Mouse (Mus musculus) liver, adult (tissue): ENCODE results near the gene Arl11.

Experiments used
- GATA4 ChIP-seq: IDR thresholded peaks from 2 replicates; pipeline ENCODE4 v1.6.1; 2014; ENCODE audit warnings: mild to moderate bottlenecking, low read length; ENCODE audit not compliant: insufficient replicate concordance

Gene Arl11

DNA sequence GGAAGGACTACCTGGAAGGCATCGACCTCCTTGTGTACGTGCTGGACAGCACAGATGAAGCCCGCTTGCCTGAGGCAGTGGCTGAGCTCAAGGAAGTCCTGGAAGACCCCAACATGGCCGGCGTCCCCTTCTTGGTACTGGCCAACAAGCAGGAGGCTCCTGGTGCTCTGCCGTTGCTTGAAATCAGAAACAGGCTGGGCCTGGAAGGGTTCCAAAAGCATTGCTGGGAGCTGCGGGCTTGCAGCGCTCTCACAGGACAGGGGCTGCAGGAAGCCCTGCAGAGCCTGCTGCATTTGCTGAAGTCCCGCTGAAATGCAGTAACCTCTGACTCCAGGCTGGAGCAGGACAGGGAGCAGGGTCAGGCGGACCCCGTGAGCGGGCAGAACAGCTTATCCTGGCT lies 1.4 kb downstream of the Arl11 start:
- no peak for TF ChIP-seq GATA4

DNA sequence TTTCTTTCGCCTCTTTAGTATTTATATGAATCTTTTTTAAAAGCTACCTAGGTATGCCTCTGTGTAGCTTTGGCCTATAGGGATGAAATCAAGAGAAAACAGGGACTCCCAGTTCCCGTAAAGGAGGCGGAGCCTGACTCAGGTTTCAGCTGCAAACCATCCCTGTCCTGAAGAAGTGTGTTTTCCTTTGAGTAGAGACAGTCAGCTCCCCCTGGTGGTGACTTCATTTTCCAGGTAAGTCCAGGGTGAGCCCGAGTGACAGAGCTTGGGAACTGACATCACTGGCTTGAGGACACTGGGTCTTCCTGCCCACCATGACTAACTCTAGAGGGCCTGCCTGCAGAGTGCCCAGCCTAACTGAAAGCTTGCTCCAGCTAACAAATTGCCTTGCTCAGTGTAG lies 7.3 kb downstream of the Arl11 start:
- no peak for TF ChIP-seq GATA4

DNA sequence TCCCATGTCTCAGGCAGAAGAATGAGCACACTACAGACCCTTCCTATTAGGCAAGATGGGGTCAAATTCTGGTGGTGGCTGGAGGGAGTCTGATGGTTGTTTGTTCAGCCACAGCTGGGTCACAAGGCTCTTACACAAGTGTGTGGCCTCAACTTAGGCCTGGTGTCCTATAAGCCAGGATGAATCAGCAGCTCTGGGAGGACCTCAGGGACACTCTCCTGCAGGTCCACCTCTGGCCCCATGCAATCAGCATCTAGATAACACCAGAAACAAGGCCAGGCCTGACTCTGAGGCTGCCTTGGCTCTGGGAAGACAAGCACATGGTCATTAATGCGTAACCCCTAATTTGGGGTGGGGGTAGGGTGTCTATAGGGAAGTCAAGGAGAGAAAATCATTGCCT lies 11.2 kb downstream of the Arl11 start:
- TF ChIP-seq GATA4, result no peak

DNA sequence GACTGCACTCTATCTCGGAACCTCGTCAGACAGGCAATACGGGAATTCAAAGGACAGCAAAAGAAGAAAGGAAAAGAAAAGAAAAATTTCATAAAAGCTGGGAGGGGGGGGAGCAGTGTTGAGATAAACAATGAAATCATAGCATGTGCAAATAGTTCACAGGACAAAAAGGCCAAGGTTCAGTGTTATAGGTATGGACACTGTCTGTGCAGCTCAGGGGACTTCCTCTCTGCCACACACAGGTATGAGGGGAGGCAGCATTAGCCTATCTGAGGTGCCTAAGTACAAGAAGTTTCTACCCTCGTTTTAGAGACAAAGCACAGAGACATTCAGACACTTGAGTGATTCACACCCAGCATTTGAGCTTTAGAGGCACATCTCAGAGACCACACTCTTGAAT lies 11.6 kb downstream of the Arl11 start:
- TF ChIP-seq GATA4, result no peak

DNA sequence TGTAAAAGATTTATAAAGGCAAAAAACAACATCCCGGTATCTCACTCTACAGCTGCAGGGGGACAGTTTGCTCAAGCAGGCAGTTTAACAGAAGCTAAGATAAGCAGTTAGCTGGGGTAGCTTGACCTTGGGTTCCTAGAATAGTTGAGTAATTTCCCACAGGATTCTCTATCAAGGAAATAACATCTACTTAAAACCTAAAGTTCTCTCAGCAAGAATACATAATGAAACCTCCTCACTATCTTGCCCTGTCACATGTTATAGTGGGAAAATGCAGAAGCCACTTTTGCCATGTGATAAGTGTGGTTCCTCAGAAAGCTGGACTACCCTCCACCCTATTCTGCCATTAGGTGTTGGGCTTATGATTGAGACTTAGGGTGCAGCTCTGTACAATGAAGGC lies 13.2 kb downstream of the Arl11 start:
- no peak for TF ChIP-seq GATA4

DNA sequence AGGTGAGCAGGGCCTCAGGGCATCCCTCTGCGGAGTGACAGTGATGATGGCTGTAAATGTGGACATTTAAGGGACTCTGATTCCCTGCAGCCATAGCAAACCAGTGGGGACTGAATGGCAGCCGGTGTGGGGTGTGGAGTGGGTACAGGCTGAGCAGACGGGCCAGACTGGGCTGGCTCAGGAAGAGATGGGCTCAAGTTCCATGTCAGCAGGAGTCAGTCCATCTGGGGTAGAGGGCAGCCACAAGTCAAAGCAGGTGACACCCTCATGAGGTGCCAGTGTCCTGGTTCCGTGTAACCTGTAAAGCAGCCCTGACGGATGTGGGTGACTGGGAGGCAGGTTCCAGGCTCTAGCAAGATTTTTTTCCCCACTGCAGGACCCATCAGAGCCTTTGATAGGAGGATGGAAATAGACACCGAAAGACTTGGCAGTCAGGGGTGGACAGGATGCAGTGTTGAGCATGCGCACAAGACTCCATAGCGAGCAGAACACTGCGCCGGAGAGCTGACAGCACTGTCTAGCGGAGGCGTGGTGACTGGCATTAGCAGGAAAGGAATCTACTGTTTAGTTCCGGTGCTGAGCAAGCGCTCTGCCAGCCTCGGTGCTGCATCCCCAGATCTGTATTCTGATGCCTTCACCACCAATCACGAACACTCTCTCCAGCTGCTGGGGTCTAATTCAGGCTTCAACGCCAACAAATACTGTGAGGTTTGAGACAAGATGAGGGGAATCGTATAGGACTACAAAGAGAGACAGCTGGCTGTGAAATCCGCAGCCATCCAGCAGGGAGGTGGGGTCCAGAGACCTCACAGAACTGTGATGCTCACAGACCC lies 18.3 kb downstream of the Arl11 start:
- TF ChIP-seq GATA4, result no peak

DNA sequence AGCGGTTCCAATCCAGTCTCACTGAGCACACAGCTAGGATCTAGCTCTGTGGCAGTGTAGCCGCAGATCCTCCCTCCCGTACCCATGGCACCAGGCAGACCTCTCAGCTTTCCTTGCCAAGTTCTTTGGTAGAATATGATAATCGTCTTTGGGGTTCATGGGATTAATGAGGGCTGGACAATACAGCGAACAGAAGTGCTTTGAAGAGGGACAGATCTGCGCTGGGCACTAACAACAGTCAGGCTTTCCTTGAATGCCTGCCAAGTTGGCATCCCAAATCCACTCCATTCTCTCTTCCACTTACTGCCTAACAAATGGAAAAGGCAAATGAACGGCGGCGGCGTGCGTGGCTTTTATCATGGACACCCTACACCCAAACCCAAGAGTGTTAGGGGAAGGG lies 21.0 kb downstream of the Arl11 start:
- no peak for TF ChIP-seq GATA4

DNA sequence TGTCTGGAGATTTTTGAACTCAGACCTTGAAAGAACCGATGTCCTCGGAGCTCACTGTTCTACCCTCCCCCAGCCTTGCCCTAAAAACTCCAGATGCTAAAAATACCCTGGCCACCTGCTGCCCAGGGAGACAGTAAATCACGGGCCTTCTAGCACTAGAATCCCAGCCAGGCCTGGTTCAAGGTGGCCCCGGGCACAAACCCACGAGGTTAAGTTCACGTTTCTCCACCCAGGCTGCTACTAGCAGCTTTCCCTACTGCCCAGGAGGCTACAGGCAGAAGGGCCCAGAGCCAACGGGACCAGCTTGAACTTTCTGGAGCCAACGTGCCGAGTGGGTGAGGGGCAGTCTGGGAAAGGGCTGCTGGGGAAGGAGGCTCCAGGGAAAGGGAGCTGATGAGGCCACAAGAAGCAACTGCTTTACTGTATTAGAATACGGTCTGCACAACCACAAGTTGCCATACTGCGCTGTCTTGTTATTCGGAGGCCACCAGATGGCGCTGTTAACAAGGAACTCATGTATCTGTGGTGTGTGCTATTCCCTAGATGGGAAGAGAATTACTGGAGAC lies 21.5 kb downstream of the Arl11 start:
- TF ChIP-seq GATA4, result no peak

DNA sequence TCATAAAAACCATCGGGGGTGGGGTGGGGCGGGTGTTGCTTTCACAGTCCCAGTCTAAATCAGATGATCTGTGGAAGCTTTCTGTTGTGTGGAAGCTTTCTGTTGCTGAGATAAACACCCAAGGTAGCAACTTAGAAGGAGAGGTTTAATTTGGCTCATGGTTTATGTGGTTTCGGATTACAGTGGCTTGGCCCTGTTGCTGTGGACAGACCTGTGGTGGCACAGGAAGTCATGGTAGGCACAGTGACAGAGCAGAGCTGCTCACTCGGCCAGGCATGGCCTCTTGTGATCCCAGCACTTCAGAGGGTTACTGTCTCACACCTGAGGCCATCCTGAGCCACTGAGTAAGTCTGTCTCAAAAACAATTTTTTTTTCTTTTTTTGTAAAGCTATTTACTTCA lies 29.8 kb downstream of the Arl11 start:
- no peak for TF ChIP-seq GATA4

DNA sequence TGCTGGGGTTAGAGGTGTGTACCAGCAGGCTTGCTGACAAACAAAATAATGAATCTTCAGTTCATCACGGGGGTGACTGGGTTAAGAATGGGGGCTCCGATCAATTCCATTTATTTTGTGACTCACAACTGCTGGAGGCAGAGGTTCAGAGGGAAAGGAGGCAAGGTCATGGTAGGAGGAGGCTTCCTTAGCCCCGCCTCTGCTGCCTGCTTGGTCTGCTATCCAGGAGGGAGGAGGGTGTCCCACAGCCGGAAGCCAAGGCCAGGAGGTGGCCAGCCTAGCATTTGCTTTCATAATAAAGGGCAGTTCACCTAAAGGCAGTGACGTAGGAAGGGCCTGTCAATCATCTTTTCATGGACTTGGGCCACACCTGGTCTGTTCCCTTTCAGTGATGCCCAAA lies 35.0 kb downstream of the Arl11 start:
- no peak for TF ChIP-seq GATA4

DNA sequence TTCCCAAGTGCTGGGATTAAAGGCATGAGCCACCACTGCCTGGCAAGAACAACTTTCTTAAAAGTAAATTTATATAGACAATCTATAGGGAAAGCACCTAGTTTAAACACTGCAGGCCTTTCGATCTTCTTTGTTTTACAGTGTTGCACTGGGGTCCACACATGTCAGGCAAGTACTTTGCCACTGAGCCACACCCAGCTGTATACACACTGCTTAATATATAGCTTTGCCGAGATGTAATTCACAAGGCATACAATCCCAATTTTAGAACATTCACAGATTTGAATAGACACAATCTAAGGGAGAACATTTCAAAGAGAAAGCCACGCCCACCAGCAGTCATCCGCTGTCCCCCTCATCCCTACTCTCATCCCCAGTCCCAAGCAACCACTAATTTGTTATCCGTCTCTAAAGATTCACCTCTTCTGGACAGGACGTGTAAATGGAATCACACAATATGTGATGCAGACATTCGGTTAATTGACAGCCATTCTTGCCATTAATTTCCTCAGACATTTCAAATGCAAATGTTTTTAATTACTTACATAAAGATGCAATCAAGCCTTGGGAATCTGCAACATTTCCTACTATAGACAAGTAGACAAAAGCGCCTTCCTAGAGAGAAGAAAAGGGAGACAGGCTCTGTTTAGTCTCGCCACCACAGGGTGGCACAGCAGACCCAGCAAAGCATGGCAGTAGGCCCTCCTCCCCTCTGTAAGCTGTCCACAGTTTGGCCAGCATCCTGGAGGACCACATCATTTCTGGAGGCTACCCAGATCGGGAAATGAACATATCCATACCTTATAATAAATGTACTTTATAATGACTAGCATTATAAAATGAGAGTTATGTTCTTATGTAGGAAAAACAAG lies 37.5 kb downstream of the Arl11 start:
- no peak for TF ChIP-seq GATA4

DNA sequence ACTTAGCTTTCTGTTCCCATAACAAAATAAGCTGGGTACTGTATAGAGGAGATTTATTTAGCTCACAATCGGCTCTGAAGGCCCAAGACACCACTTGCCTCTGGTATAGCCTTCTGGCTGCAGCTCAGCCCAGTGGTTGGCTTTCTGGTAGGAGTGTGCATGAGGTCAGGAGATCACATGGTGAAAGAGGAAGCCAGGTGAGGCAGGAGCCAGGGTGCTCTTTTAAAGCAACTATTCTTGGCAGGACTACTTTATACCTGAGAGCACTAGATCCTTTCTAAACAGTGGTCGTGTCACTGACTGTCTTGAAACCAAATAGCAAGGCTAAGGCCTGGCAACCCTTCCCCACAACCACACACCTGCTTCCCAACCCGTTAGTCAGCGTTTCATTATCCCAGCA lies 40.3 kb downstream of the Arl11 start:
- no peak for TF ChIP-seq GATA4

DNA sequence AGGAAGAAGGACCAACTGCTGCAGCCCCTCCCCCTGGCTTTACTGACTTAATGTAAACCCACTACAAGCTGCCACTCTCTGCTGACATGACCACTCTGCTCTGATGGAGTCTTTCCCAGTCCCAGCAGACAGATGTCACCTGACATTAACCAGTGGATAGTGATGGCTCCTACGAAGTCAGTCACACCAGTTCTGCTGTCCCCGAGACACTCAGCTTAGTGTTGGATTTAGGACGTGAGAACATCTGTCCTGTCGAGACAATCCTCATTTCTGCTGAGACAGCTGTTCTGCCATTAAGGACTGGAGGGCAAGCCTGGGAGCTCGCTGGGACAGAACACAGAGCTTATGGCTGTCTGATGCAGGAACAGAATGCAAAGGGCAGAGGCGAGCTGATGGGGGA lies 41.3 kb downstream of the Arl11 start:
- TF ChIP-seq GATA4, result no peak

DNA sequence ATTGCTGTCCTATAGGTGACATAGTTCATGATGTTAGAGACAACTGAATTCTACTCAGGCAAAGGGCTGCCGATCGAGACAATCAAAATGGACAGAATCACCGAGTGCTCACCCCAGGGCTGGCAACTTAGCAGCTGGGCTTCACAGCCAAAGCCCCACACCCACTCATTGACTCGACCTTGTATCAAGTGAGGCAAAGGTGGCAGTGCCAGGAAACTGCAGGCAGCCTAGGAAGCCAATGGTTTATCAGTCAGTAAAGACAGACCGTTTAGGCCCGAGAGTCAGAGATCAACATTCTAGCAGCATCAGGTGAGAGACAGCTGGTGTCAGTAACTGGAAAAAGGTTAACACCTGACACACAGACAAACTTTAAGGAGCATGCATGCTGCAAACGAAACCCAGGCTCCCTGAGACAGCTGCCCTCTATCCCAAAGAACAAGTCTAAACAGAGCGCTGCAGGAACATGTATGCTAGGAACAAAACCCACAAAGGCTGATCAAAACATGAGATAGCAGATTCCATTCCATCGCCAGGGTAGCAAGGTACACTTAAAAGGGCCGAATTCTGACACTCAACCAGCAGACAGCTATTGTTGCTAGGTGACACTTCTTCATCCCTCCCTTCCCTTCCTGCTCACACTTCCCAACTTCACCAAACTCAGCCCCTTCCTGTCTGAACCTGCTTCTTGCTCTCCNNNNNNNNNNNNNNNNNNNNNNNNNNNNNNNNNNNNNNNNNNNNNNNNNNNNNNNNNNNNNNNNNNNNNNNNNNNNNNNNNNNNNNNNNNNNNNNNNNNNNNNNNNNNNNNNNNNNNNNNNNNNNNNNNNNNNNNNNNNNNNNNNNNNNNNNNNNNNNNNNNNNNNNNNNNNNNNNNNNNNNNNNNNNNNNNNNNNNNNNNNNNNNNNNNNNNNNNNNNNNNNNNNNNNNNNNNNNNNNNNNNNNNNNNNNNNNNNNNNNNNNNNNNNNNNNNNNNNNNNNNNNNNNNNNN lies 45.0 kb downstream of the Arl11 start:
- peak; percentile 49; the same call in 1 of the 2 replicates for TF ChIP-seq GATA4
